ENCODE assay signal across 12 mouse cellular contexts in genomic region chrX:10449323-10449980, GRCm38 (mm10). TPM values are rescaled to one million over a fixed set of nuclear protein-coding genes. Genes with fewer than 3 reads are reported as not detected.
DNase-seq lines count a peak whose midpoint lies in the region; TF ChIP-seq lines count a peak whose summit lies in the region.
"Had no signal": no experiment of that assay in that cellular context is flagged by ENCODE, and none has a peak within 500 bp of the region (broad histone marks: within the 10 kb centered on the region; RNA-seq: fewer than 3 reads in every experiment).

No protein-coding gene starts in this region.

- TF ChIP-seq CTCF in brain, embryonic 14.5 days (IDR thresholded peaks at IDR 0.05; ENCODE audit: borderline replicate concordance, extremely low read depth, insufficient read depth, insufficient read length) = no peak

- DNase-seq in brain, embryonic 14.5 days (ENCODE audit: low read depth) = peak; percentile 83
- peak; percentile 88 for DNase-seq in cerebellum, adult 9-10 months
- DNase-seq in layer of hippocampus, adult 11-12 months (ENCODE audit: low spot score) = peak; percentile 63
- DNase-seq in left cerebral cortex, postnatal 36 days (ENCODE audit: low spot score in 2 of 2) = peak; percentile 37 to 39
- DNase-seq in heart, embryonic 10.5 days (ENCODE audit: low spot score) = no peak
- no peak for DNase-seq in kidney, postnatal 36 days
- no peak for DNase-seq in testis, postnatal 14 days (ENCODE audit: low spot score)
- DNase-seq in ovary, postnatal 14 days (ENCODE audit: low spot score) = no peak

- no peaks in the 10 kb centered on the region for H3K27me3 ChIP-seq in heart, embryonic 10.5 days (ENCODE audit: insufficient read depth, poor library complexity, severe bottlenecking)
- H3K27me3 ChIP-seq: heart, embryonic 13.5 days; limb, embryonic 13.5 days had no signal

- WGBS in heart, embryonic 10.5 days = 75% methylated on average over 10 of the region's 10 CpGs

- no peaks in the 10 kb centered on the region for H3K36me3 ChIP-seq in heart, embryonic 10.5 days
- H3K36me3 ChIP-seq: heart, embryonic 13.5 days; limb, embryonic 13.5 days had no signal

- TF ChIP-seq POLR2A in brain, embryonic 14.5 days (IDR thresholded peaks at IDR 0.05; ENCODE audit: borderline replicate concordance, extremely low read depth, insufficient read depth, insufficient read length, poor library complexity, severe bottlenecking) = no peak

- H3K4me1 ChIP-seq in heart, embryonic 10.5 days = no peaks in the 10 kb centered on the region
- H3K4me1 ChIP-seq: heart, embryonic 13.5 days; limb, embryonic 13.5 days had no signal

- intact Hi-C loops in left cerebral cortex, postnatal 36 days (cut with DNase I) = no loop called here

- H3K27ac ChIP-seq in heart, embryonic 10.5 days = no peak overlapping the region
- H3K27ac ChIP-seq: heart, embryonic 13.5 days; limb, embryonic 13.5 days had no signal

- H3K9me3 ChIP-seq in heart, embryonic 10.5 days = no peaks in the 10 kb centered on the region
- H3K9me3 ChIP-seq: heart, embryonic 13.5 days; limb, embryonic 13.5 days had no signal

- no peak overlapping the region for H3K4me3 ChIP-seq in heart, embryonic 10.5 days
- H3K4me3 ChIP-seq: erythroblast, embryonic 14.5 days; heart, embryonic 13.5 days; limb, embryonic 13.5 days had no signal

RNA-seq across cellular contexts. Expression of gene Tspan7, which starts 35.5 kb away (rescaled TPM):
- polyA plus RNA-seq in brain, embryonic 14.5 days (2012; rRNA removed) = 230 and 262 TPM in 2 replicates
- 1,000 to 10,000 TPM; 1,406 to 1,488 TPM for total RNA-seq in left cerebral cortex, postnatal 36 days (2021)
- 65.2 and 72.4 TPM in 2 replicates for polyA plus RNA-seq in heart, embryonic 10.5 days (2016; fragmentation: Nextera tagmentation; extraction: Ambion mirVana)
- total RNA-seq: common myeloid progenitor, adult 5-6 weeks had no signal

Comparison
In these comparisons a context has a peak if more than half of its experiments do, and no peak if none do; other contexts are left out.
1. DNase-seq: peak in brain, embryonic 14.5 days (single experiment), cerebellum, adult 9-10 months (single experiment), layer of hippocampus, adult 11-12 months (single experiment) and left cerebral cortex, postnatal 36 days (2 of 2); none in heart, embryonic 10.5 days (single experiment), kidney, postnatal 36 days (0 of 2), testis, postnatal 14 days (single experiment) and ovary, postnatal 14 days (single experiment).